Mouse (Mus musculus): ENCODE measurements at regions not wholly inside any gene's neighbourhood (a gene's known extent, or its start where the extent isn't known, plus 50 kb on each side); places are given as distances from the start of the nearest gene placed in this dataset.
"Not testable (repeated sequence)": the region's sequence is repeated elsewhere in the genome, so short reads cannot be mapped to it uniquely, and the experiment has no call there.

- not testable (repeated sequence) for DNase-seq (ENCODE audit: low read depth, low spot score)
Observed at GRCm38 (mm10) chr14:53723611-53724010, 530.3 kb downstream of the Dad1 start.

GRCm38 (mm10) chr14:53721901-53722300 is 532.0 kb downstream of the Dad1 start:
- not testable (repeated sequence) for DNase-seq (ENCODE audit: low read depth, low spot score)

GRCm38 (mm10) chr14:53709627-53710026 is 544.3 kb downstream of the Dad1 start:
- DNase-seq (ENCODE audit: low read depth, low spot score) = not testable (repeated sequence)

GRCm38 (mm10) chr14:53704351-53704750 is 549.6 kb downstream of the Dad1 start:
- not testable (repeated sequence) for DNase-seq (ENCODE audit: low read depth, low spot score)

GRCm38 (mm10) chr14:53703593-53703992 is 550.3 kb downstream of the Dad1 start:
- DNase-seq (ENCODE audit: low read depth, low spot score) = not testable (repeated sequence)

- not testable (repeated sequence) for DNase-seq (ENCODE audit: low read depth, low spot score)
Observed at GRCm38 (mm10) chr14:53684100-53684499, 569.8 kb downstream of the Dad1 start.

GRCm38 (mm10) chr14:53683361-53684015 is 570.4 kb downstream of the Dad1 start:
- DNase-seq (ENCODE audit: low read depth, low spot score) = peak; percentile 53

- not testable (repeated sequence) for DNase-seq (ENCODE audit: low read depth, low spot score)
Observed at GRCm38 (mm10) chr14:53682679-53683078, 571.2 kb downstream of the Dad1 start.

- not testable (repeated sequence) for DNase-seq (ENCODE audit: low read depth, low spot score)
Observed at GRCm38 (mm10) chr14:53681320-53681719, 572.6 kb downstream of the Dad1 start.

GRCm38 (mm10) chr14:53665681-53666080 is 588.2 kb downstream of the Dad1 start:
- DNase-seq (ENCODE audit: low read depth, low spot score) = peak; percentile 43

GRCm38 (mm10) chr14:53662700-53663355 is 591.1 kb downstream of the Dad1 start:
- DNase-seq (ENCODE audit: low read depth, low spot score) = not testable (repeated sequence)

- not testable (repeated sequence) for DNase-seq (ENCODE audit: low read depth, low spot score)
Observed at GRCm38 (mm10) chr14:53654669-53655068, 599.2 kb downstream of the Dad1 start.

GRCm38 (mm10) chr14:53651061-53651460 is 602.8 kb downstream of the Dad1 start:
- DNase-seq (ENCODE audit: low read depth, low spot score) = peak; percentile 77

- DNase-seq (ENCODE audit: low read depth, low spot score) = not testable (repeated sequence)
Observed at GRCm38 (mm10) chr14:53649189-53649588, 604.7 kb downstream of the Dad1 start.

- DNase-seq (ENCODE audit: low read depth, low spot score) = not testable (repeated sequence)
Observed at GRCm38 (mm10) chr14:53640441-53640840, 613.5 kb downstream of the Dad1 start.

GRCm38 (mm10) chr14:53637664-53638063 is 616.2 kb downstream of the Dad1 start:
- DNase-seq (ENCODE audit: low read depth, low spot score) = peak; percentile 62

GRCm38 (mm10) chr14:53635206-53635605 is 618.7 kb downstream of the Dad1 start:
- not testable (repeated sequence) for DNase-seq (ENCODE audit: low read depth, low spot score)

- DNase-seq (ENCODE audit: low read depth, low spot score) = not testable (repeated sequence)
Observed at GRCm38 (mm10) chr14:53634320-53634979, 619.5 kb downstream of the Dad1 start.

- not testable (repeated sequence) for DNase-seq (ENCODE audit: low read depth, low spot score)
Observed at GRCm38 (mm10) chr14:53633743-53634142, 620.2 kb downstream of the Dad1 start.

- DNase-seq (ENCODE audit: low read depth, low spot score) = peak; percentile 49
Observed at GRCm38 (mm10) chr14:53621376-53621775, 632.5 kb downstream of the Dad1 start.

GRCm38 (mm10) chr14:53616061-53616460 is 637.8 kb downstream of the Dad1 start:
- DNase-seq (ENCODE audit: low read depth, low spot score) = not testable (repeated sequence)

GRCm38 (mm10) chr14:53614341-53614740 is 639.6 kb downstream of the Dad1 start:
- DNase-seq (ENCODE audit: low read depth, low spot score) = peak; percentile 74
